Mouse (Mus musculus) CH12.LX (cell line): ENCODE results near the gene Ccr1l1. TPM values are rescaled to one million over a fixed set of nuclear protein-coding genes. Genes with fewer than 3 reads are reported as not detected.

Source experiments
- DNase-seq: peaks from one replicate; pipeline ENCODE4 v3.0.0-alpha.2; 2013; ENCODE audit errors: extremely low read depth
- H3K27ac ChIP-seq: 2 replicates; pipeline ENCODE4 v1.5.1; 2012; ENCODE audit warnings: low read depth, mild to moderate bottlenecking, control low read depth, moderate library complexity; ENCODE audit not compliant: insufficient read depth
- H3K27me3 ChIP-seq: replicated peaks from 2 replicates; pipeline ENCODE3; 2012; ENCODE audit warnings: inconsistent platforms
- H3K36me3 ChIP-seq, 2 experiments: replicated peaks in 1 of 2; 2 replicates each; pipeline versions ENCODE3 to v1.6.1; 2012; ENCODE audit warnings: inconsistent platforms in 1 of 2, low read length in 1 of 2, mild to moderate bottlenecking in 1 of 2, mixed read lengths in 1 of 2, moderate library complexity in 1 of 2; ENCODE audit not compliant: control insufficient read depth in 1 of 2, insufficient read depth in 1 of 2
- H3K4me1 ChIP-seq, 2 experiments: 2 replicates each; pipeline ENCODE4 v1.6.1; 2012; ENCODE audit warnings: inconsistent platforms in 1 of 2, moderate library complexity in 1 of 2; ENCODE audit not compliant: insufficient read depth in 2 of 2, control insufficient read depth in 1 of 2
- H3K4me2 ChIP-seq: 2 replicates; pipeline ENCODE4 v1.6.1; 2012; ENCODE audit warnings: low read depth, mild to moderate bottlenecking, control low read depth; ENCODE audit not compliant: poor library complexity, insufficient read depth, severe bottlenecking
- H3K4me3 ChIP-seq, 3 experiments: fragments of 150-350 bp in 1 of 3; sonication (generic) in 1 of 3; replicated peaks in 1 of 3; 2 replicates each; pipeline versions ENCODE3 to v1.5.1; 2011 to 2012; ENCODE audit warnings: low read depth in 2 of 3, low read length in 2 of 3, mild to moderate bottlenecking in 2 of 3, moderate library complexity in 2 of 3, control low read depth in 1 of 3, improper control_type of control experiment in 1 of 3, inconsistent platforms in 1 of 3, mixed read lengths in 1 of 3; ENCODE audit not compliant: poor library complexity in 1 of 3
- H3K79me2 ChIP-seq: replicated peaks from 2 replicates; pipeline ENCODE4 v1.6.1; 2012; ENCODE audit warnings: mild to moderate bottlenecking, moderate library complexity; ENCODE audit not compliant: control insufficient read depth, poor library complexity, insufficient read depth, severe bottlenecking; ENCODE audit errors: extremely low read depth
- H3K9ac ChIP-seq: 2 replicates; pipeline ENCODE4 v1.6.1; 2012; ENCODE audit warnings: low read depth, mild to moderate bottlenecking, control low read depth, moderate library complexity; ENCODE audit not compliant: insufficient read depth
- H3K9me3 ChIP-seq: replicated peaks from 2 replicates; pipeline ENCODE3; 2012; ENCODE audit warnings: low read length, inconsistent platforms, mixed read lengths
- CTCF ChIP-seq, 2 experiments: IDR thresholded peaks in 1 of 2; conservative IDR thresholded peaks in 1 of 2; 2 replicates each; pipeline ENCODE4 v1.5.1; 2011 to 2012; ENCODE audit warnings: low read depth in 2 of 2, low read length in 2 of 2, improper control_type of control experiment in 1 of 2, inconsistent platforms in 1 of 2, mild to moderate bottlenecking in 1 of 2, moderate library complexity in 1 of 2
- ELF1 ChIP-seq: IDR thresholded peaks from 2 replicates; pipeline ENCODE4 v1.6.1; 2014; ENCODE audit warnings: low read depth, mild to moderate bottlenecking, inconsistent platforms, low read length, improper control_type of control experiment
- ETS1 ChIP-seq: conservative IDR thresholded peaks from 2 replicates; pipeline ENCODE4 v1.6.1; 2012; ENCODE audit warnings: low read depth, mild to moderate bottlenecking, inconsistent platforms, low read length, improper control_type of control experiment, moderate library complexity
- GABPA ChIP-seq: IDR thresholded peaks from 2 replicates; pipeline ENCODE4 v1.6.1; 2012; ENCODE audit warnings: low read depth, low read length, improper control_type of control experiment, inconsistent platforms; ENCODE audit not compliant: insufficient replicate concordance
- JUN ChIP-seq: IDR thresholded peaks from 2 replicates; pipeline ENCODE4 v1.6.1; 2011; ENCODE audit warnings: low read depth, mild to moderate bottlenecking, low read length, improper control_type of control experiment, moderate library complexity; ENCODE audit not compliant: insufficient read depth
- MAFK ChIP-seq: IDR thresholded peaks from 2 replicates; pipeline ENCODE4 v1.6.1; 2011; ENCODE audit warnings: low read length, improper control_type of control experiment; ENCODE audit not compliant: insufficient replicate concordance
- MAX ChIP-seq: IDR thresholded peaks from 2 replicates; pipeline ENCODE4 v1.6.1; 2011; ENCODE audit warnings: low read length, improper control_type of control experiment
- MAZ ChIP-seq: IDR thresholded peaks from 2 replicates; pipeline ENCODE4 v1.6.1; 2012; ENCODE audit warnings: low read depth, mild to moderate bottlenecking, inconsistent platforms, low read length, improper control_type of control experiment, moderate library complexity
- MEF2A ChIP-seq: IDR thresholded peaks from 2 replicates; pipeline ENCODE4 v1.6.1; 2014; ENCODE audit warnings: low read depth, mild to moderate bottlenecking, inconsistent platforms, low read length, improper control_type of control experiment, borderline replicate concordance
- NRF1 ChIP-seq: IDR thresholded peaks from 2 replicates; pipeline ENCODE4 v1.6.1; 2014; ENCODE audit warnings: low read depth, mild to moderate bottlenecking, inconsistent platforms, low read length, improper control_type of control experiment, moderate library complexity
- POLR2AphosphoS2 ChIP-seq: IDR thresholded peaks from 2 replicates; pipeline ENCODE4 v1.6.1; 2011; ENCODE audit warnings: low read depth, low read length, improper control_type of control experiment
- ZC3H11A ChIP-seq: IDR thresholded peaks from 2 replicates; pipeline ENCODE4 v1.6.1; 2012; ENCODE audit warnings: low read depth, mild to moderate bottlenecking, inconsistent platforms, low read length, improper control_type of control experiment
- ZKSCAN1 ChIP-seq: IDR thresholded peaks from 2 replicates; pipeline ENCODE4 v1.6.1; 2012; ENCODE audit warnings: low read depth, inconsistent platforms, low read length, improper control_type of control experiment, borderline replicate concordance
- ZMIZ1 ChIP-seq: IDR thresholded peaks from 2 replicates; pipeline ENCODE4 v1.6.1; 2012; ENCODE audit warnings: low read depth, mild to moderate bottlenecking, inconsistent platforms, low read length, improper control_type of control experiment
- dilution Hi-C: fragments of 300-500 bp; cut with MboI; formaldehyde crosslinking; loops from 2 replicates; pipeline ENCODE4 v1.14.3; 2020; ENCODE audit warnings: low sequenced_read_pairs; ENCODE audit not compliant: extremely low pct_unique_long_range_greater_than_20kb, extremely low pct_ligation_motif_present
- in situ Hi-C: fragments of 300-500 bp; cut with MboI; formaldehyde crosslinking; loops from 3 replicates; pipeline ENCODE4 v1.14.3; 2019; ENCODE audit warnings: low sequenced_read_pairs, low pct_ligation_motif_present, low pct_unique_long_range_greater_than_20kb, mixed read lengths
- polyA plus RNA-seq: library from polyadenylated mRNA; unstranded; fragments of >175 nt; gene quantifications from 2 replicates; pipeline ENCODE4 v1.2.1, GENCODE M21; 2012; ENCODE audit warnings: low read depth; ENCODE audit not compliant: insufficient read length
- total RNA-seq, 2 experiments: library from RNA; depleted of rRNA; stranded (reverse); fragments of 300-350 nt in 1 of 2; fragments of >200 nt in 1 of 2; gene quantifications; 2 replicates each; pipeline ENCODE4 v1.2.3; 2012 to 2014

Ccr1l1 gene
- total and polyA plus RNA-seq, 3 experiments = 0.08 TPM; not detected in 2

GRCm38 (mm10) chr9:123999784-124000183 is 21.6 kb upstream of the Ccr1l1 start:
- no peak overlapping the region for H3K4me2 ChIP-seq
- H3K27ac ChIP-seq = no peak overlapping the region
- TF ChIP-seq CTCF (conservative IDR thresholded peaks at IDR 0.05 in 1 of 2, IDR thresholded peaks at IDR 0.05 in 1 of 2; ENCODE audit: low read depth in 2 of 2, low read length in 2 of 2) (no peak), MAX (no peak), POLR2AphosphoS2 (no peak), ZKSCAN1 (no peak), MAZ (no peak), MAFK (no peak), ETS1 (no peak), ZC3H11A (no peak), ELF1 (no peak), JUN (no peak), MEF2A (no peak)
- no peaks in the 10 kb centered on the region for H3K36me3 ChIP-seq
- no peak overlapping the region for H3K4me3 ChIP-seq
- H3K27me3 ChIP-seq = no peaks in the 10 kb centered on the region
- no peak overlapping the region for H3K9ac ChIP-seq
- in situ Hi-C loops = no loop called here
- no peaks in the 10 kb centered on the region for H3K79me2 ChIP-seq
- H3K9me3 ChIP-seq = no peaks in the 10 kb centered on the region
- H3K4me1 ChIP-seq = peaks cover 0 to 2% of the 10 kb centered on the region in 2 experiments; a peak in 1 of 4 replicates
- DNase-seq = no peak
- dilution Hi-C loops = no loop called here

- no peaks in the 10 kb centered on the region for H3K36me3 ChIP-seq
- no peaks in the 10 kb centered on the region for H3K27me3 ChIP-seq
- H3K4me2 ChIP-seq = no peak overlapping the region
- DNase-seq = no peak
- H3K4me1 ChIP-seq = peaks cover 0 to 2% of the 10 kb centered on the region in 2 experiments; a peak in 1 of 4 replicates
- TF ChIP-seq ZMIZ1 (no peak), GABPA (no peak), NRF1 (no peak), MAZ (no peak), ETS1 (no peak), ZC3H11A (no peak), ELF1 (no peak), MEF2A (no peak)
- TF ChIP-seq, all 38 proteins: peak for 0
- dilution Hi-C loops (no loop called here), in situ Hi-C loops (no loop called here)
- H3K4me3 ChIP-seq = no peak overlapping the region
- no peak overlapping the region for H3K9ac ChIP-seq
- H3K79me2 ChIP-seq = no peaks in the 10 kb centered on the region
- H3K27ac ChIP-seq = no peak overlapping the region
- no peaks in the 10 kb centered on the region for H3K9me3 ChIP-seq
These were observed 19.5 kb upstream of the Ccr1l1 start for GRCm38 (mm10) chr9:123997719-123998118.
